Mouse (Mus musculus): Measurements from ENCODE around the gene Dnajc8. TPM values are rescaled to one million over a fixed set of nuclear protein-coding genes. Genes with fewer than 3 reads are reported as not detected.

Dnajc8 gene
- total and polyA plus RNA-seq, 3 experiments, result 213 to 337 (median 240) TPM

DNA sequence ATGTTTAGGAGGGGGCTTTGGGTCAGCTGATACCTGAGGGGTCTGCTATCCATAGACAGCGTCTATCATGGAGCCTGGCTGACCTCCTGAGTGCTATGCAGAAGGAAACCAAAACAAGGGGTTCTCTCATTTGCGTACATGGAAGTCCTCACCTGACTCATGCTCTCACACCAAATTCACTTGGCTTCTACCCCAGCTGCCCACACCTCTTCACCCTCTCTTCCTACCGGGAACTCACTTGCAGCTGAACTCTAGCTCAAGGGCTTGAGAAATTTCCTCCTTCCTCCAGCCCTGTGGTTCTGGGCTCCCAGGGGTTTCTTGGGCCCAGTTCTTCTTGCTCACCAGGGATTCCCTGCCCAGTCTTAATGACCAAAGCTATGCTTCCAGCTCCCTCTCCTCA, 27.9 kb downstream of the Dnajc8 start:
- TF ChIP-seq GATA1 (IDR thresholded peaks at IDR 0.05; ENCODE audit: borderline replicate concordance, low read length) (no peak), TAL1 (conservative IDR thresholded peaks at IDR 0.05; ENCODE audit: low read depth, low read length) (no peak)
- Histone ChIP-seq H3K4me3 (ENCODE audit: low read depth, low read length) (no peak overlapping the region), H3K36me3 (replicated peaks) (no peaks in the 10 kb centered on the region), H3K4me1 (ENCODE audit: insufficient read depth, low read depth, low read length) (peaks cover 29% of the 10 kb centered on the region), H3K9me3 (replicated peaks) (no peaks in the 10 kb centered on the region), H3K27me3 (ENCODE audit: insufficient read depth, low read length) (peaks cover 25% of the 10 kb centered on the region)
- ATAC-seq (ENCODE audit: extremely low read depth, insufficient number of reproducible peaks, low FRiP score, poor library complexity, severe bottlenecking) (no peak), DNase-seq (ENCODE audit: low spot score) (no peak)

DNA sequence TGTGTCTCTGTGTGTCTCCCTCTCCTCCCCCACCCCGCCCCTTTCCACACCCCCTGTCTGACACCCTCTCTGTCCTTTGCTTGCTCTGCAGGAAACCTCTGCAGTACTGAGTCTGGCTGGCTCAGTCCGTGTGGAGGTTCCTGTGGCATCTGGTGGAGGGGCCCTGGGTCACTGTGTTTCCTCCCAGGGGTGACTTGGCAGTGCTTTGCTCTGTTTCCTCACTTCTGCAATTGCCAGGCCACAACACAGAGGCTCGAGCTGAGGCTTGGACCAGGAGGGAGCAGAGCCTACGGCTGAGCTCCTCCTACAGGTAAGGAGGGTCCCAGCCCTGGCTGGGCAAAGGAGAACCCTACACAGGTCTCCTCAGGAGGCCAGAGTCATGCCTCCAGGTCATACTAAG, 28.6 kb downstream of the Dnajc8 start, which contains the start of gene Ptafr:
Gene Ptafr, plus strand, starts transcription at position 103 of the 400 bp plus-strand sequence.
- TF ChIP-seq GATA1 (IDR thresholded peaks at IDR 0.05; ENCODE audit: borderline replicate concordance, low read length) (no peak), CTCF (IDR thresholded peaks at IDR 0.05; ENCODE audit: low read depth, low read length) (no peak), GATA2 (IDR thresholded peaks at IDR 0.05; ENCODE audit: borderline replicate concordance, low read depth, low read length) (no peak), POLR2AphosphoS5 (IDR thresholded peaks at IDR 0.05; ENCODE audit: insufficient replicate concordance, low read depth, low read length) (no peak), TAL1 (conservative IDR thresholded peaks at IDR 0.05; ENCODE audit: low read depth, low read length) (no peak)
- Histone ChIP-seq H3K4me1 (ENCODE audit: insufficient read depth, low read depth, low read length) (peaks cover 32% of the 10 kb centered on the region), H3K4me3 (ENCODE audit: low read depth, low read length) (no peak within 1 kb of the TSS), H3K9me3 (replicated peaks) (no peaks in the 10 kb centered on the region), H3K36me3 (replicated peaks) (no peaks in the 10 kb centered on the region), H3K27me3 (ENCODE audit: insufficient read depth, low read length) (peaks cover 25% of the 10 kb centered on the region)
- no peak for DNase-seq (ENCODE audit: low spot score)
- 0 out of 2 replicates have a peak, but pooled peaks have one; percentile 4 for ATAC-seq (ENCODE audit: extremely low read depth, insufficient number of reproducible peaks, low FRiP score, poor library complexity, severe bottlenecking)

DNA sequence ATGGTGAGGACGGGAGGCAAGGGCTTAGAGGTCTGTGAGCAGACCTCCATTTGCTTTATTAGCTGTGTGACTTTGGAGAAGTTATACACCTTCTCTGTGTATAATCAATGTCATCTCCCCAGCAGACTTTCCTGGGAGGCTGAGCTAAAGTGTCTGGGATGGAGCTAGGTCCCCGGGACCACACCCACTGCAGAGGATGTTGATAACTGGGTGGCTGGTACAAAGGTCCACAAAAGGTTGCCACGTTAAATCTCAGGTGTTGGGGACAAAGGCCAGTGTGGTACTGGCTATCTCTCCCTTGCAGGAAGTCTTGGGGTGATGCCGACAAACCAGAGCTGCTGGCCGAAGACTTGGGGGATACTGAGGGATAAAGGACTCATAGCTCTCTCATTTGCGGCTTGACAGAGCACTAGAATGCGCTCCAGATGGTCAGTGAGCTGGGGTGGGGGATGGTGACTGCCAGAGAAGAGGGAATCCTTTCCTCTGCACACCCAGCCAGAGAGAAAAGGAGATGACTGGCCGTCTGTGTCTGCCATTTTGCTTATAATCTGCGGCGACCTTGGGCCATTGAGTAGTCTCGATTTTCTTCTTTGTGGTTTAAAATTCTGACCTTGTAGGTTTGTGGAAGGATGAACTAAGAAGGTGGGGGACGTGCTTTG, 29.9 kb downstream of the Dnajc8 start:
- Histone ChIP-seq H3K4me3 (ENCODE audit: low read depth, low read length) (no peak overlapping the region), H3K4me1 (ENCODE audit: insufficient read depth, low read depth, low read length) (peaks cover 32% of the 10 kb centered on the region), H3K9me3 (replicated peaks) (peaks cover 4% of the 10 kb centered on the region; the same call in 1 of the 2 replicates), H3K36me3 (replicated peaks) (no peaks in the 10 kb centered on the region), H3K27me3 (ENCODE audit: insufficient read depth, low read length) (peaks cover 26% of the 10 kb centered on the region)
- DNase-seq (ENCODE audit: low spot score) (no peak), ATAC-seq (ENCODE audit: extremely low read depth, insufficient number of reproducible peaks, low FRiP score, poor library complexity, severe bottlenecking) (no peak)
- TF ChIP-seq GATA1 (IDR thresholded peaks at IDR 0.05; ENCODE audit: borderline replicate concordance, low read length), result no peak
- no peak for TF ChIP-seq GATA2 (IDR thresholded peaks at IDR 0.05; ENCODE audit: borderline replicate concordance, low read depth, low read length)
- TF ChIP-seq POLR2AphosphoS5 (IDR thresholded peaks at IDR 0.05; ENCODE audit: insufficient replicate concordance, low read depth, low read length), result no peak
- no peak for TF ChIP-seq CTCF (IDR thresholded peaks at IDR 0.05; ENCODE audit: low read depth, low read length)
- TF ChIP-seq TAL1 (conservative IDR thresholded peaks at IDR 0.05; ENCODE audit: low read depth, low read length), result no peak

DNA sequence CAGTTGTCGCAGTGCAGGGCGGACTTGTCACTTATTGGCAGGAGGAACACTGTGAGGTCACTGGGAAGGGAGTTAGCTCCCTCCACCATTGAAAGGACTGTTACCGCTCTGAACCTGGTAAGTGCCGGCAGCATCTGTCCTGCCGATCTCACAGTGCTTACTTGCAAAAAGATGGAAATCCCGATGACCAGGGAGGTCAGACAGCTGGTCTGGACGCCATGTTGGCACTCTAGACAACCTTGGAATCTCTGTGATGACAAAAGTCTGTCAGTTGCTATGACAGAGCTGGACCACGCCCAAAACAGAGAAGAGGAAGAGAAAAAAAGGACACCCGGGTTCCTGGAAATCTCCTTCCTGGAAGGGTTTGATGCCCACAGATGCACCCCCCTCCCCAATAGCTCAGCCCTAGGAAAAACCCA, 32.0 kb downstream of the Dnajc8 start:
- Histone ChIP-seq H3K4me3 (ENCODE audit: low read depth, low read length) (peak overlapping the region; percentile 43; the same call in 1 of the 2 replicates), H3K9me3 (replicated peaks) (peaks cover 4% of the 10 kb centered on the region; the same call in 1 of the 2 replicates), H3K27me3 (ENCODE audit: insufficient read depth, low read length) (peaks cover 26% of the 10 kb centered on the region), H3K4me1 (ENCODE audit: insufficient read depth, low read depth, low read length) (peaks cover 32% of the 10 kb centered on the region), H3K36me3 (replicated peaks) (no peaks in the 10 kb centered on the region)
- DNase-seq (ENCODE audit: low spot score), result peak; percentile 22
- no peak for ATAC-seq (ENCODE audit: extremely low read depth, insufficient number of reproducible peaks, low FRiP score, poor library complexity, severe bottlenecking)
- no peak for TF ChIP-seq POLR2AphosphoS5 (IDR thresholded peaks at IDR 0.05; ENCODE audit: insufficient replicate concordance, low read depth, low read length)
- no peak for TF ChIP-seq TAL1 (conservative IDR thresholded peaks at IDR 0.05; ENCODE audit: low read depth, low read length)

DNA sequence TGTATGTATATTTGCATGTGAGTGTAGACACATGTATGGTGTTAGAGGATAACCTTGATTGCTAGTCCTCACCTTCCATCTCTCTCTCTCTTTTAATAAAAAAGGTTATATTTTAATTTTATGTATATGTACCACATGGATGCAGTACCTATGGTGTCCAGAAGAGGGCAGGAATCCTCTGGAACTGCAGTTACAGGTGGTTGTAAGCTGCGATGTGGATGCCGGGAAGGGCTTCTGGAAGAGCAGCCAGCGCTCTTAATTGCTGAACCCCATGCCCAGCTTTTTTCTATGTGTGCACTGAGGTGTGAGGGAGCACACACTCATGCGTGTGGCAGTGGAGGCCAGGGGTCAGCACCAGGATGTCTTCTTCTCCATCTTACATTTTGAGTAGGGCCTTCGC, 33.8 kb downstream of the Dnajc8 start:
- ATAC-seq (ENCODE audit: extremely low read depth, insufficient number of reproducible peaks, low FRiP score, poor library complexity, severe bottlenecking) (no peak), DNase-seq (ENCODE audit: low spot score) (no peak)
- H3K36me3 ChIP-seq (replicated peaks), result no peaks in the 10 kb centered on the region
- H3K4me1 ChIP-seq (ENCODE audit: insufficient read depth, low read depth, low read length), result peaks cover 29% of the 10 kb centered on the region
- TF ChIP-seq GATA1 (IDR thresholded peaks at IDR 0.05; ENCODE audit: borderline replicate concordance, low read length), result no peak
- TF ChIP-seq CTCF (IDR thresholded peaks at IDR 0.05; ENCODE audit: low read depth, low read length), result 0 out of 2 replicates have a peak, but pooled peaks have one; percentile 19
- H3K27me3 ChIP-seq (ENCODE audit: insufficient read depth, low read length), result peaks cover 20% of the 10 kb centered on the region
- no peak overlapping the region for H3K4me3 ChIP-seq (ENCODE audit: low read depth, low read length)
- H3K9me3 ChIP-seq (replicated peaks), result peaks cover 4% of the 10 kb centered on the region; the same call in 1 of the 2 replicates

GRCm38 (mm10) chr4:132571190-132571589, 35.8 kb downstream of the Dnajc8 start:
- Histone ChIP-seq H3K9me3 (replicated peaks) (peaks cover 4% of the 10 kb centered on the region; the same call in 1 of the 2 replicates), H3K36me3 (replicated peaks) (no peaks in the 10 kb centered on the region), H3K27me3 (ENCODE audit: insufficient read depth, low read length) (peaks cover 15% of the 10 kb centered on the region), H3K4me3 (ENCODE audit: low read depth, low read length) (no peak overlapping the region), H3K4me1 (ENCODE audit: insufficient read depth, low read depth, low read length) (peaks cover 22% of the 10 kb centered on the region)
- TF ChIP-seq CTCF (IDR thresholded peaks at IDR 0.05; ENCODE audit: low read depth, low read length) (no peak), TAL1 (conservative IDR thresholded peaks at IDR 0.05; ENCODE audit: low read depth, low read length) (no peak), GATA1 (IDR thresholded peaks at IDR 0.05; ENCODE audit: borderline replicate concordance, low read length) (no peak), GATA2 (IDR thresholded peaks at IDR 0.05; ENCODE audit: borderline replicate concordance, low read depth, low read length) (no peak), POLR2AphosphoS5 (IDR thresholded peaks at IDR 0.05; ENCODE audit: insufficient replicate concordance, low read depth, low read length) (no peak)
- ATAC-seq (ENCODE audit: extremely low read depth, insufficient number of reproducible peaks, low FRiP score, poor library complexity, severe bottlenecking), result no peak
- DNase-seq (ENCODE audit: low spot score), result no peak

Data from G1E (cell line).